Mouse (Mus musculus): ENCODE measurements at regions not wholly inside any gene's neighbourhood (a gene's known extent, or its start where the extent isn't known, plus 50 kb on each side); places are given as distances from the start of the nearest gene placed in this dataset.

- no peaks in the 10 kb centered on the region for H3K36me3 ChIP-seq (ENCODE audit: insufficient read depth)
- no peak overlapping the region for H3K27ac ChIP-seq (ENCODE audit: low read depth, low read length)
- DNase-seq: no peak
- H3K4me1 ChIP-seq (ENCODE audit: insufficient read depth): no peaks in the 10 kb centered on the region
- 98% methylated on average over 4 of the region's 4 CpGs for WGBS
- H3K9ac ChIP-seq: no peak overlapping the region
- no peaks in the 10 kb centered on the region for H3K9me3 ChIP-seq (ENCODE audit: low read length)
- H3K4me3 ChIP-seq (ENCODE audit: low read depth, low read length): no peak overlapping the region
- no peak for ATAC-seq
- no peak for TF ChIP-seq CTCF (IDR thresholded peaks at IDR 0.05; ENCODE audit: low read depth)
- no peaks in the 10 kb centered on the region for H3K27me3 ChIP-seq (ENCODE audit: insufficient read depth, low read length)
- no peak overlapping the region for H3K4me2 ChIP-seq (ENCODE audit: low read depth)
Observed at GRCm38 (mm10) chr15:62214300-62214699, 1291.5 kb upstream of the A1bg start.

DNA sequence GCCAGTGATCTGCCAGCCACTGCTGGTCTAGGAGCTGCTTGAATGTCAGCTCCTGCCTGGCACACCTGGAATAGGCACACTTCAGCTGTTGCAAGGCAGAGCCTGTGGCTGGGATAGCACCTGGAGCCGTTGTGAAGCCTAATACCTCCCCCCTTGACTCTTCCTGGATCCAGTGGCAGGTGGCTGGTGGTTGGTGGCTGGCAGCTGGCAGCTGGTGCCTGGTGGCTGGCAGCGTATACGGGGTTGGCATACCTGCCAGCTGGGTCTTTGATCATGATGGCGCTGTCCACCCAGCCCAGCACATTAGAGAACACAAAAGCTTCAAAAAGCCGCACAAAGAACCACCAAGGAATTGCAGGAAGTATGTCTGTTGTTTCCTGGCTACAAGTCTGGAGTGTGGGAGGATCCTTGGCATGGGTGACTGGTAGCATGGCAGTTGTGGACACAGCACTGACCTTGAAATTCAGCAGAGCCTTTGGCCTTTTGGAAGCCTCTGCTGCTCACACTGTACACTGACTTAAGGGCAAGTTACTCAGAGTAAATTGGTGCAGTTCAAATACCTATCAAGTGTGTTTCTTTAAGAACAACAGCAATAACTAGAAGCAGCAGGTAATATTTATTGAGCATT, 1289.6 kb upstream of the A1bg start:
- H3K9me3 ChIP-seq (ENCODE audit: low read length): no peaks in the 10 kb centered on the region
- H3K9ac ChIP-seq: no peak overlapping the region
- no peaks in the 10 kb centered on the region for H3K27me3 ChIP-seq (ENCODE audit: insufficient read depth, low read length)
- H3K4me2 ChIP-seq (ENCODE audit: low read depth): no peak overlapping the region
- DNase-seq (no peak), ATAC-seq (no peak; the same call in 1 of the 2 replicates)
- no peak overlapping the region for H3K27ac ChIP-seq (ENCODE audit: low read depth, low read length)
- WGBS: 62% methylated on average over 5 of the region's 5 CpGs
- H3K4me1 ChIP-seq (ENCODE audit: insufficient read depth): no peaks in the 10 kb centered on the region
- TF ChIP-seq CTCF (IDR thresholded peaks at IDR 0.05; ENCODE audit: low read depth): no peak
- no peaks in the 10 kb centered on the region for H3K36me3 ChIP-seq (ENCODE audit: insufficient read depth)
- no peak overlapping the region for H3K4me3 ChIP-seq (ENCODE audit: low read depth, low read length)

DNA sequence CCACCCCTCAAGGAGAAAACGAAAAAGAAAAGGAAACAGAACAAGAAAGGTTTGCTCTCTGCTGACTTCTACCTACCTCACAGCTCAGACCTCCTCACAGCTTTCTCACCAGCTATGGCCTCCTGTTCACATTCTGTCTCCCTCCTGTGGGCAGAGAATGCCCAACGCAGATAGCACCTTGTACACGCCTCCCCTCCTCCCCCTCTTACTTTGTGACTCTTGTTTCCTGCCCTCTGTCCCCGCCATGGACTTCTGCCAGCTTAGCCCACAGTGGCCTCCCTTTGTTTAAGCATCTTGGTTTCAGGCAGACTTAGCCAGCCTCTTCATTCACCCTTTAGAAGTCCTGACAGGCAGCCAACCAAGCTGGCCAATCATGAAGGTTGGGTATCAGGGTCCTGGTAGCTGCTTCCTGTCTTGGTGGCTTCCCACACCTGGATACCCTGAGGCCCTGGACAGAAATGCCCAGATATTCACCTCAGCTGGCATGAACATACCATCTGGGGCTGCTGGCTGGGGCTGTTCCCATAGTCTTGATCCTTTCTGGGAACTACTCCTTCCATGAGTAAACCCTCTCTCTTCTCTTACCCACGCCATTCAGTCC, 1287.2 kb upstream of the A1bg start:
- H3K9me3 ChIP-seq (ENCODE audit: low read length): no peaks in the 10 kb centered on the region
- no peak for ATAC-seq
- no peaks in the 10 kb centered on the region for H3K27me3 ChIP-seq (ENCODE audit: insufficient read depth, low read length)
- H3K9ac ChIP-seq: no peak overlapping the region
- WGBS: 68% methylated on average over 5 of the region's 5 CpGs
- no peaks in the 10 kb centered on the region for H3K4me1 ChIP-seq (ENCODE audit: insufficient read depth)
- no peak for TF ChIP-seq CTCF (IDR thresholded peaks at IDR 0.05; ENCODE audit: low read depth)
- DNase-seq: no peak
- H3K4me2 ChIP-seq (ENCODE audit: low read depth): no peak overlapping the region
- no peaks in the 10 kb centered on the region for H3K36me3 ChIP-seq (ENCODE audit: insufficient read depth)
- no peak overlapping the region for H3K27ac ChIP-seq (ENCODE audit: low read depth, low read length)
- H3K4me3 ChIP-seq (ENCODE audit: low read depth, low read length): no peak overlapping the region

- DNase-seq (no peak), ATAC-seq (no peak)
- no peaks in the 10 kb centered on the region for H3K36me3 ChIP-seq (ENCODE audit: insufficient read depth)
- H3K4me3 ChIP-seq (ENCODE audit: low read depth, low read length): no peak overlapping the region
- H3K27ac ChIP-seq (ENCODE audit: low read depth, low read length): no peak overlapping the region
- no peaks in the 10 kb centered on the region for H3K27me3 ChIP-seq (ENCODE audit: insufficient read depth, low read length)
- no peaks in the 10 kb centered on the region for H3K9me3 ChIP-seq (ENCODE audit: low read length)
- H3K4me1 ChIP-seq (ENCODE audit: insufficient read depth): no peaks in the 10 kb centered on the region
- H3K9ac ChIP-seq: no peak overlapping the region
- H3K4me2 ChIP-seq (ENCODE audit: low read depth): no peak overlapping the region
- WGBS: 95% methylated on average over 3 of the region's 3 CpGs
- TF ChIP-seq CTCF (IDR thresholded peaks at IDR 0.05; ENCODE audit: low read depth): no peak
Observed at GRCm38 (mm10) chr15:62209296-62209695, 1286.5 kb upstream of the A1bg start.

DNA sequence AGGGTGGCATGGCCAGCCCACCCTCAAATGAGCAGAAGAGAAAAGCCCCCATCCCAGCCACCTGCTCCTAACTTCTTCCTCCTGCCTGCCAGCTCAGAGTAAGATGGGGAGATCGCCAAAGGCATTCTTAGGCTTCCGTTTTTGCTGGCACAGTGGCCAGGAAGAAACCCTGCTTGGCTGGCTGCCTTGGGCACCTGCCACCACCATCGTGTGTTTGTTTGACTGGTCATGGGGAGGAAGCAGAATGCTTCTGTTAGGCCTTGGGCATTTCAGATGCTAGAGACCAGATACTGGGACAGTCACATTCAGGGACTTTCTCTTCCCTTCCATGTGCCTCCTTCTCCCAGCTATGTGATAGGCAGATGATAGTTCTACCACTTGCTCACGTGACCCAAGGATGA, 1283.7 kb upstream of the A1bg start:
- no peak for TF ChIP-seq CTCF (IDR thresholded peaks at IDR 0.05; ENCODE audit: low read depth)
- H3K4me2 ChIP-seq (ENCODE audit: low read depth): no peak overlapping the region
- H3K9ac ChIP-seq: no peak overlapping the region
- H3K27ac ChIP-seq (ENCODE audit: low read depth, low read length): no peak overlapping the region
- ATAC-seq (0 out of 2 replicates have a peak, but pooled peaks have one; percentile 34), DNase-seq (peak; percentile 67)
- no peak overlapping the region for H3K4me3 ChIP-seq (ENCODE audit: low read depth, low read length)
- H3K27me3 ChIP-seq (ENCODE audit: insufficient read depth, low read length): no peaks in the 10 kb centered on the region
- H3K4me1 ChIP-seq (ENCODE audit: insufficient read depth): no peaks in the 10 kb centered on the region
- no peaks in the 10 kb centered on the region for H3K9me3 ChIP-seq (ENCODE audit: low read length)
- no peaks in the 10 kb centered on the region for H3K36me3 ChIP-seq (ENCODE audit: insufficient read depth)
- 49% methylated on average over 4 of the region's 4 CpGs for WGBS

DNA sequence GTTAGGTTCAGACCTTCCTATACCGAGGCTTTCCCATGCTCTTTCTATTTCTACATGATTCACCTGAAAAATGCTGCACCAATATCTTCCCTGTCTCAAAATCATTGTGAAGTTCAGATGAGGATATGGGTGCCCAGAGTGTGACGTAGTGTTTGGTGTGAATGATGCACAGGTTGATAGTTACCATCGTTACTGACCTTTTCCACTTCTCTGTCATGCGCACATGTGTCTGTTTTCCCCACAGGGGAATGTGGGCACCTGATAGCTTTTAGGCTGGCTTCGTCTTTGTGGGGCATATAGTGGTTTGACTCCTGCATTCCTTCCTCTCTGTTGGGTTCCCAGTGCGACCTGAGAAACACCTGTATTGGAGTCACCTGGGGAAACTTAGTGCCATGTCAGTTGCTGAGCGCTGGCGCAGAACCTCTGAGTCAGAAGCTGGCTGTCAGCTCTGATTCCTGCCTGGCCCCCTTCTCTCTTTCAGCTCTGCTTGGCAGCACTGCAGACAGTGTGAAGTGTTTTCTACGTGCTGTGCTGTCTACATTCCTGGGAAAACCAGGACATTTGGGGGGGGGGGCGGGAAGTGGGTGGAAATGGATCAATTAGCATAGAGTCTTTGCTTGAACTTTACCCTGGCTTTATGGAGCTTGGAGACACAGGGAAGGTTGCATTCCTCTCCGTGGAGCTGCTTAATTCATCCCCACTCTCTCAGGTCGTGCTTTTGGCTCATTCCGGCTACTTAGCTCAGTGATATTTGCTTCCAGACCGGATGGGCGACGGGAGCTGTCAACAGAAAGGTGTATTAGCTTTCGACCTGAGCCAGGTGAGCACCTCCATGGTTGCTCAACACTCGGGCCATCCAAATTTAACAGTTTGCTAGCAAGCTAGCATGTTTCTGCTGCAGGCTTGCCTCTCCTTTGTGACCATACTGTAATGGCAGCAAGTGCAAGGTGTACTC, 1281.4 kb upstream of the A1bg start:
- no peak overlapping the region for H3K9ac ChIP-seq
- no peak overlapping the region for H3K4me3 ChIP-seq (ENCODE audit: low read depth, low read length)
- no peak for TF ChIP-seq CTCF (IDR thresholded peaks at IDR 0.05; ENCODE audit: low read depth)
- ATAC-seq (peak; percentile 51), DNase-seq (peak; percentile 18)
- H3K9me3 ChIP-seq (ENCODE audit: low read length): no peaks in the 10 kb centered on the region
- H3K27me3 ChIP-seq (ENCODE audit: insufficient read depth, low read length): no peaks in the 10 kb centered on the region
- H3K4me2 ChIP-seq (ENCODE audit: low read depth): no peak overlapping the region
- H3K36me3 ChIP-seq (ENCODE audit: insufficient read depth): no peaks in the 10 kb centered on the region
- no peak overlapping the region for H3K27ac ChIP-seq (ENCODE audit: low read depth, low read length)
- 66% methylated on average over 18 of the region's 18 CpGs for WGBS
- H3K4me1 ChIP-seq (ENCODE audit: insufficient read depth): no peaks in the 10 kb centered on the region
